Mouse (Mus musculus) gastrocnemius, postnatal 10 days (tissue): ENCODE results near the gene Parp8. TPM values are rescaled to one million over a fixed set of nuclear protein-coding genes. Genes with fewer than 3 reads are reported as not detected.

Source experiments
- DNase-seq: peaks from one replicate; pipeline ENCODE4 v3.0.0; 2021; ENCODE audit warnings: mixed read lengths
- total RNA-seq, 2 experiments: library from RNA; stranded (reverse); gene quantifications; 2 replicates each; pipeline ENCODE4 v1.2.3; 2021

Gene Parp8
- total RNA-seq, 2 experiments from 2014 or later: 18.4 to 21.9 TPM

DNA sequence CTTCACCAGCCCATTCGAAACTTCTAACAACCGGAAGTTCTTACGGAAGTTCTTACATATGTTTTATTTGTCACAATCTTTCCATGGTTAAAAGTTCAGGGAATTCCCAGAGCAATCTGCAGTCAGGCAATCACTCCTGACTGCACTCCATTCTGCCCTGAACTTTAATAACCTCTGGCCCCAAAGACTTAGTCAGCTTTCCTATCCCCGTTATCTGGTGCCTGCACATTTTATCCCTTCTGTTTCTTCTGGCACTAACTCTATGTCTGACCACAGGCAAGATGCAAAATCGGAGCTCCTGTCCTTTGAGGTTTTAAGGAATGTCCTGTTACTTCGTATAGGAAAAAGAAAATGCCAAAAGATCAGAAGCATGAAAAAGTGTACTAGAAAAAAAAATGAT, 4.7 kb downstream of the Parp8 start:
- no peak for DNase-seq

DNA sequence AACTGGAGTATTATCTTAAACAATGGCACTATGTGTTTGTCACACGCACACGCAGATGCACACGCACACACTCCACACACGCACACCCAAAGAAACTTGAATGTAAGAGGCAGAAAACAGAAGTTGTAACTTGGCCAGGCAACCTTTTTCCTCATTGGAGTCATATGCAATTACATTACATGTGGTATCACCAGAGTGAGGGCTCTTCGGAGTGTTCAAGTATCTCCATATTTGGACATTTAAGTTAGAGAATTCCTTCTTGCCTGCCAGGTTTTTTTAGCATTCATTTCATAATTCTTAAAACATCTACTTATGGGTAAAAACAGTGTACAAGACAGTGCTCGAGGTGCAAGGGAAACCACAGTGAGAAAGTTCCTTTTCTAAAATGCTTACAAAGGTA, 6.7 kb downstream of the Parp8 start:
- DNase-seq: no peak

DNA sequence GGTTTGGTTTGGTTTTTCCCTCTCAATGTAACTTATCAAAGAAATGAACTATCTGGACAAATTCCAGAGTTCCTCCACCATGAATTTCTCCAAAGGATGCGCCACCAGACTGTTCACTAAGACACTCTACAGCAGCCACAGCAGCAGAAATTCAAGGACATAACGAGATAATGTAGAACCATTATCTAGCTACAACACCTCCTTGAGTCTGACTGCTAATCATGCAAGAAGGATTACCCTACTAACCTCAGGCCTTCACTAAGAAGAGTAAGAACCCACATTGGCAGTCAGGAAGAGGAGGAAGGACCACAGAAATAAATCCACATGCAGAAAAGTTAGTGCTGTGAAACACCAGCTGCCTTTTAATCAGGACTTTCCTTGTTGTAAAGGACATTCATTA, 11.8 kb downstream of the Parp8 start:
- DNase-seq: no peak

DNA sequence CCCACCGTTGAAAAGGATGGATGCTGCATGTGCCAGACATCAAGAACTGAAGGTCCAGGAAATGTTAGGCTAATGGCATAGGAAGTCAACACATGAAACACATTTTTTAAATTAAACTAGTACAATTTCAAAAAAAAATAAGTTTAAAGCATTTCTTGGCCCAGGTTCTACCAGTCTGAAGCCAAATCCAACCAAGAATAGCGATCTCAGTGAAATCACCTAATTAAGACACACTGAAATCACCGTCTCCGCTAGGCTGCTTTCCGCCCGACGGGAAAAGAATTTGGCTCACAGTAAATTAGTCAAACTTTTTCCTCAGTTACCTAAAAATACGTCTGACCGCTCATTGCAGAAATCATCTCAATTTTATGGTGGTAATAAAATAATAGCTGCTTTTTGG, 13.3 kb downstream of the Parp8 start:
- DNase-seq: no peak

DNA sequence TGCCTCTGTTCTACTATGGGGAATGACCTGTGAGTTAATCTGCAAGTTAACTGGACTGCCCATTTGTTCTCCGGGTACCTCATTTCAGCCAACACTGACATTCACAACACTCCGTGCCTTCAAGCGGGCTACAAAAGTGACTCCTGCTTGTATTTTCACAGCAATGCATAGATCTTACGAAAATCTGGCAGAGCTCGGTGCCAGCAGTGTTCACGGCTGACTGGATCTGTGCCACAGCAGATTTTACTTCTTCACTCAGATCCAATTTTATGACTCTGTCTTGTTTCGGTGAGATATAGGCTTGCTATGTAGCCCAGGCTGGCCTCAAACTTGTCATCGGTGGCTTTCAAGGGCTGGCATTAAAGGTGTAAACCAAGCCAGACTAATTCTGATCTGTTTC, 15.2 kb downstream of the Parp8 start:
- DNase-seq: no peak

DNA sequence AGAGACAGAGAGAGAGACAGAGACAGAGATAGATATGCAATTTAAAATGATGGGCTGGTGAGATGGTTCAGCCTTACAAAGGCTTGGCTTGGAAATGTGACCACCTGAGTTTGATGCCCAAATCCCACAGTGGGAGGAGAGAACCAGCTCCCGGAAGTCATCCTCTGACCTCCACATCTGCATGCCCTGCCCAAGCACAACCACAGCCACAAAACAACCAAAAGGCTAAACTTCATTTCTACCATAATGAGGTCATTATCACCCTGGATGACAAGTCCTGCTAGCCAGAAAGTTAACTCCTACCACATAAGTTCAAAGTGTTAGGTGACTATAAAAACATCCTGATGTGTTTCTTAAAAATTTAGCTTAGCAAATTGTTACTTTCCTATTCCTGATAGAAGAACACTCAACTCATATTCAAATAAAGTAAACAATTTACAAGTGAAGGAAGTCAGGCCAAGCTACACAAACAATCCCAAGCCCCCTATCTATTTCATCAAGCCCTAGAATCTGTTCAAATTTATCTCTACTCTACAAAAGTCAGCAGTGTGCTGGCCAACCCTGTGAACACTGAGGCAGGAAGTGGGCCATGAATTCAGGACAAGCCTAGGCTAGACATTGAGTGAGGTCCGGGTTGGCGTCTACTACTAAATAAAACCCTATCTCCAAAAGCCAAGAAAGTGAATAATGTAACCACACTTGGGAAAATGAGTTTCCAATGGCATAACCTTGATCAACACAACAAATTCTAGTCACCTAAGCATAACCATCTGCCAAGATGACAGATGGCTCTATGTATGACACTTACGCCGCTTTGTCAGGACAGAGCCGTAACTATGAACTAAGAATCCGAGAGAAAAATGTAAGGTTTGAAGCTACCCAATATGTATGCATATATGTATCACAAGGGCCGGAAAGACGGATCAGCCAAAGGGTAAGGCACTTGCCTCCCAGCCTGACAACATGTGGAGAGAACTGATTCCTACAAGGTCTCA, 17.0 kb downstream of the Parp8 start:
- no peak for DNase-seq

DNA sequence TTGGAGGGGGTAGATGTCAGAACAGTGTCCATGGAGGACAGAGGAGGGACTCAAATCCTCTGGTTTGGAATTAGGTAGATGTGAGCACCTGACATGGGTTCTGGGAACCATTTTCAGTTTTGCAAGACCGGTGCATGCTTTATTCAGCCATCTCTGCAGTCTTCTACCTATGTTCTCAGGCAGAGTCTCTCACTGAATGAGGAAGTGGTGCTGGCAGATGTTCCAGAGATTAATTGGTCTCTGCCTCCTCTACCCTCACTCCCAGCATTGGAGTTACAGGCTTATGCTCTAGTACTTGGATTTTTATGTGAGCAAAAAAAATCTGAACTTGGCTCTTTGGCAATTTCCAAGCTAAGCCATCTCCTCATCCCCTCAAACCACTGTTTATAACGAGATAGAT, 17.8 kb downstream of the Parp8 start:
- no peak for DNase-seq

DNA sequence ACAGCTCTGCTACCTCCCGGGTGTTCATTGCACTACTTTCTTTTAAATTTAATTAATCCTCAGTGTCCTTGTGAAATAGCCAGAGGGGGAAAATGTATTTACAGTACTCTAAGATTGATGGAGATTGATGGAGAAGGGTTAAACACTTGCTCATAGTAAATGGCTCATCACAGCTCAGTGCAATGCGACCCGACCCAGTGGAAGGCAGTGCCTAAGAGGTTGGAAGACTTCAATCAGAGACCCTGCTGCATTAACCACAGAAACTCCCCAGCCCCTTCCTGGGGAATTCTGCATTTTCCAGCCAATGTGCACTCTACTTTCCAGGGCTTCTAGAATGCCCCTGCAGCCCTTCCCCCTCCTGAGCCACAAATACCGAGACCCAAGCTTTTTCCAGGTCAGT, 18.7 kb downstream of the Parp8 start:
- DNase-seq: no peak

DNA sequence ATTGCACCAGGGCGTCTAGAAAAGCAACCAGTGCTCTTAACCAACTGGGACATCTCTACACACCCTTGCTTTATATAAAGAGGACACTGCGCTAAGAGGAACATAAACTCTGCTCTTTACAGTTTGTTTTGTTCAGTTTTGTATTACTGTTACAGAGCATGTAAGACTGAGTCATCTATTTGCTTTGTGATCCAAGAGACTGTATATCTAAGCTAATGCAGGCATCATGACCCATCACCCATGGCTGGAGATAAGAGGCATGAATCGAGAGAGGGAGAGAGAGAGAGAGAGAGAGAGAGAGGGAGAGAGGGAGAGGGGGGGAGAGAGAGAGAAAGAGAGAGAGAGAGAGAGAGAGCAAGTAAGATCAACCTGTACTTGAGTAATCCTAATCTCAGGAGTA, 24.8 kb downstream of the Parp8 start:
- DNase-seq: no peak

DNA sequence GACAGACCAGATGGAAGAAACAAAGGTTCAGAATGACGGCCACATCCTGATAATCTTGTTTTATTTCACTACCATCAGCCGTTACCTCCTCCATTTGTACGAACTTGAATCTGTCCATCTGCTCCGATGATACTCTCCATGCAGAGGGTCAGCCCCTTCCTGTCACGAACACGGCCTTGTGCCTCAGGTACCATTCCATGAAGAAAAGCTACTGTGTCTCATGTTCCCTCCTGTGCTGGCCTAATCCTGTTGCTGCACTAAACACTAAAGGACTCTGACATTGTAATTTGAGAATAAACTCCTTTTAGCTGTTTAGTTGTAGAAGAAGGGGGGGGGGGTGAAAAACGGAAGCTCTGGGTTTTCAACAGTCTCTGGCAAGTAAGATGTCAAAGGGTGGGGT, 33.8 kb downstream of the Parp8 start:
- DNase-seq: no peak

DNA sequence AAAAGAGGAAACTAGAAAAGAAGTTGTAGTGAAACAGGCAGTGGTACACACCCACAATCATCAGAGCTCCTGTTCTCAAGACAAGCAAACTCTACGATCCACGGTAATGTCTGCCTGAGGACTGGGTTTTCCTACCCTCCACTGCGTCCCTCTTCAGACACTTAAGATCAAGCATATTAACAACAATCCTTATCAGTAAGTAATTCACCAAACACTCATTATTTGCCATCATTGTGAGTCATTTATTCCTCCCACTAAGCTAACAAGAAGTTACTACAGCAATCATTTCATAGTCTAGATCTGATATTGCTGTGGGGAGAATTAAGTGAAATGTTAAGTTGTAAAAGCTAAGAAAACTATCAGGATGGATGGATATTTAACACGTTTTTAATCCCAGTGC, 35.0 kb downstream of the Parp8 start:
- no peak for DNase-seq

DNA sequence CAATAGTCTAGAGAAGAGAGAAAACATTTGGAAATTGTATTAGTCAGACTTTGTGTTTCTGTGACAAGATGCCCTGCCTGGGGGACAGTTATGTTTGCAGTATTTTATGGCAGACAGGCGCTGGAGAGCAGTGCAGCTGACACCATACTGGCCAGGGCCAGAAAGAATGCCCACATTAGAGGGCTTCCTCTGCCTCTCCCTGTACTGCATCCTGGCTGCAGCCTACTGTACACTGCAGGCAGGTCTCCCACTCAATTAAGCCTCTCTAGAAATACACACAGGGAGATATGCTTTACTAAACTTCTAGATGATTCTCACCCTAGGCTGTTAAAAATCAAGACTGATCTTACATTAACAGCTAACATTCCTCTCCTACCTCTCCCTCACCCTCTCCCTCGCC, 36.6 kb downstream of the Parp8 start:
- DNase-seq: no peak

DNA sequence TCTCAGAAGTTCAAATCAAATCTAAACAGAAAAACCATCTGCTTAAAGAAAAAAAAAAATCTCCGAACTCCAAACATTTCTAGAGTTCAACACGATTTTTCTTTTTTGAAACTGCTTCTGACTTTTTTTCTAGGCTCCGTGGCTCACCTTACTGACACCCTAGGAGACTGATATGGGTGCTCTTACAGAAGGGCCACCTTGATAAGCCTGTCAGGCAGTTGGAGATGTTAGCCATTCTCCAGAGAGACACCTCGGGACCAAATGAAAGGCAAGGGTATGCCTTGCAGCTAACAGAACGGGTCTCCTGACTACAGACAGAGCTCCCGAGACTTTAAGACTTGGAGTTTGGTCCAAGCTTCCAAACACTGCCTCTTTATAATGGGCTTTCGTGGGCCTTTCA, 37.1 kb downstream of the Parp8 start:
- DNase-seq: no peak

DNA sequence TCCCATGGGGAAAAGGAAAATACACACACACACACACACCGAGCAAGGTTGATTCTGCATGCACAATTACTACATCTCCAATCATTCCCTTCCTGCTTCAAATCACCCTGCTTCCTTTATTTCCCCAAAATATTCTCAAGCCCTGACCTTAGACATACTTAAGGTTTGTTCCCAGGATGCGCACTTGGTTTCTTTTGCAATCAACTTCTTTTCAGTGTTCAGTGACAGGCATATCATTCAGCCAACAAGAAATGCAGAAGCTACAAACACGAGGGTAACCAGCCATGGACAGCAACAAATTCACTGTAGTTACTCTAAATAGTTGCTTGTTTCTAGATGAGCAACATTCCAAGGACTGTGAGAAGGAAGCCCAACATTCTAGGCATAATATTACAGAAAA, 38.1 kb downstream of the Parp8 start:
- no peak for DNase-seq

DNA sequence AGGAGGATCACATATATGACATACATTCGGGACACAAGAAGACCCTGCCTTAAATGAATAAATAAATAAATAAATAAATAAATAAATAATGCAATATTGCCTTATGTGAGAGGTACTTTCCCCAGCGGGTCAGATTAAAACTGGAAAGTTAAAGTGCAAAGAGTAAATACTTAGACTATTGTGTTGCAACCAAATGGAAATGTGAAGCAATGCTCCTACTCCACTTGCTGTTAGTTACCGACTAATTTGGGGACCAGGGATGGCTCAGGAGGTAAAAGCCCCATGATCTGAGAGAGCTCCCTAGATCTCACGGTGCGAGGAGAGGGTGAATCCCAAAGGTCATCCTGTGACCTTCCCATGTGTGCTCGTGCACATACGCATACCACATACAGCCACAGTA, 38.7 kb downstream of the Parp8 start:
- DNase-seq: no peak

DNA sequence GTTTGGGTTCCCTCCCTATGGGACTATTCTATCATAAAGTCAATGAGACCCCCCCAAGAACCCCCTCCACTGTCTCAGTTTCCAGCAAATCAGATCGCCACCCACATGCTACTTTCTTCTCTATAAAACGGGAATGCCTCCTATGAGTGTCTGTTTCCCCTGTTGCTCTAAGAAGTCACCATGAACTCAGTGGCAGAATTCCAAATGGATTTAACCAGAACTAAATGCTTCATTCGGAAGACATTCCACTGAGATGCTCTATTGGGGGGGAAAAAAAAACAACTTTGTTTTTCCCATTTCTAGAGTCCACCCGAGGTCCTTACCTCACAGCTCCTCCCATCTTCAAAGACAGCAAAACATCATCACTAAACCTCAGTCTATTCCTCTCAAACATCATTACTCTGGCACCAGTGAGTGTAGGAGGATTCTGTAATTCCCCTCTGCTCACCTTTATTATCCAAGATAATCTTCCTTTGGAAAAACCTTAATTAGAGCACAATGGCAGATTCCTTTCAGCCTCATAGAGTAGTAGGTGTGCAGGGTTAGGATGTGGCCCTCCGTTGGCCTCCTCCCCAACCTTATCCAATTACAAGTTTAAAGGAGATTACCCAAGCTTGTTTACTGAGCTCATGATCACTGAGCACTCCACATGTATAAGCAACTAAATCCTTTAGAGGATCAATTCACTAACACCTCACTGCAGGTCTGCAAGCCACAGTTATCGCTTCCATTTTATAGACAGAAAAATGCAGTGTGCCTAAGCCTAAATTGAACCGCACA, 51.1 kb downstream of the Parp8 start:
- no peak for DNase-seq

DNA sequence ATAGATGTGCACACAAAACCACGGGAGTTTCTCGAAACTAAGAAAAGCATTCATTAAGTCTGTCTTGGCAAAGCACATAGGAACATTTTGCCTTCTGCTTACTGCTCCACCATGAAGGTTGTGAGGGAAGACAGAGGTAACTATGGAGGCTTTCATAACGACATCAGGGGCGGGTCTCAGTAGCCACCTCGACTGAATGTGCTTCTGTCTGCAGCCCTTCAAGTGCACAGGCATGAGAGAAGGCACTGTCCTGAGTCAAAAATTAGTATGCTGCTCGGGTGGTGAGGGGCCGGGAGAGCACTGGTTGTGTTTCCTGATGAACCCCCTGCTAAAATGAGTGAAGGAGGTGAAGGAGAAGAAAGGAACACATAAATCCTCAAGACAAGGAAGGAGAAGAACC, 51.8 kb downstream of the Parp8 start:
- no peak for DNase-seq

DNA sequence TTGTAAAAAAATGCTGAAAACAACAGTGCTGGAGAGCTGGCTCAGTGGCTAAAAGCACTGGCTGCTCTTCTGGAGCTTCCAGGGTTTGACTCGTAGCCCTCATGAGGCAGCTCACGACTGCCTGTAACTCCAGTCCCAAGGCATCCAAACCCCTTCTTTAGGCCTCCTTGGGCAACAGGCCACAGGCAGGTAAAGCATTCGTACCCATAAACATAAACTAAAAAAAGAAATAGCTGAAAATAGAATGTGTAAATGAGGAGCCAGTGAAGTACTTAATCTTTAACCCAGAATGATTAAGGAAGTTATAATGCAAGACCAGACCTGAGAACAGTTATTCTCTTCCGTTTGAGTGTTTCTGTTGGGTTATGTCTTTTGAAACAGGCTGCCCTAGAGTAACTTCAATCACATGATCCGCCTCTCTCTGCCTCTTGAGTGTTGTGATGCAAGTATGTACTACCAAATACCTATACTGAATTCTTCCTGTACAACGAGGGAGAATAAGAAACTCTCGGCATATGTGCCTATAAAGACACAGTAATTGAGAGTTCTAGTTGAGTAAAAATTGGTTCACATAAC, 53.2 kb downstream of the Parp8 start:
- no peak for DNase-seq

DNA sequence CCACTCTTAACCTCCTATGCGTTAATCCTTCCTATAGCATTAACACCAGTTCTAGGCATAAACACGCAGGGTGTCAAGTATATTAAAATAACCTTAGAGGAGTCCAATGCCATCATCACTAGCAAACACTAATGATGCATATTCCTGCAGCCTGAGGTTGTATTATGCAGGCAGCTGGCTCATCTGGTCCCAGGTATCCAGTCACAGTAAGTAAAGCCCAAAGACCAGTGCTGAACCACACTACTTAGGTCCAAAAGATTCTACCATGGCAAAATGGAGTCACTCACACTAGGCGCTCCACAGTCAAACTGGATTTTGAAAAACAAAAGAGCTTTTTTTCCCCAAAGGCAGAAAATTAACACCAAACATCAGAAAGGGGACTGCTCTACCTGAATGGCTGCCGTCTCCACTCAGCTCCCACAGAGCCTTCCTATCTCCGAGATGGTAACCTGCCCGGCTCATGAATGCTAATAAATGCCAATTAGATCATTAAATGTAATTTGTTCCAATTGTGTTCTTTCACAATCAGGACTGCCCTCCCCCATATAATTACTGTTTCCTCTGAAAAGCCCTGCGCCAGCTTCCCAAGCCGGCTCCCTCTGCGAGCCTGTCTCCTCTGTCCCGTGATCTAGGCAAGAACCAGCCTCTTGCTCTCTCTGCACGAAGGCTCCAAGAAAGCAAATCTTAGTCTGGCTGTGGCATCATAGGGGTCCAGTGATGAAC, 54.5 kb downstream of the Parp8 start:
- no peak for DNase-seq

DNA sequence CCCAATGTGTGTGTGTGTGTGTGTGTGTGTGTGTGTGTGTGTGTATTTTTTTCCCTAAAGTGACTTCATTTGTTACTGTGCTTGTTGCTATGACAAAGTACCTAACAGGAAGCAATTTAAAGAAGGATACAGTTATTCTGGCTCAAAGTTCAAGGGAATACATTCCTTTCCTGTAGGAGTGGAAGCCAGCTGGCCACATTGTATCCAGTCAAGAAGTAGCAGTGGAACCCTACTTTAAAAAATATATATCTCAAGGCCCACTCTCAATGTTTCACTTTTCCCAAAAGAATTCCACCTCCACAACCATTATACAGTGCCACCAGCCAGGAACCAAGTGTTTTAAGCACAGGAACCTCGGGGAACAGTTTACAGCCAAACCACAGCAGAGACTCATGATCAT, 55.7 kb downstream of the Parp8 start:
- DNase-seq: no peak

DNA sequence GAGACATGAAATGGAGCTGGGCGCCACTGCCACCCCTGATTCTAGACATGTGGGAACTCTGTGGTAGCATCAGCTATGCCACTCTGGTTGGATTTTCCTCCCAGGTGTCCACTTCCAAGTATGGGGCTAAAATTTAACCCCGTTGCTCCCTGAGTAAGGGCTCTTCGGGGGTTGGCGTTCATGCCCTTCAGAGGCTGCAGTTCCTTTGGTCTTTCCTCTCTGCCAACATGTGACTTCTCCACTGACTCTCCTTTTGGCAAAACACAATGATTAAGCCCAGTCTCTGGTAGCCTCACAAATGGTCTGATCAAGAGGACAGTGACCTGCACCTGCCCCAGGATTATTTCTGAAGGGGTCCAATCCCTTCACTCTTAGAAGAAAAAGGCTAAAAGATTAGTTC, 56.4 kb downstream of the Parp8 start:
- no peak for DNase-seq

DNA sequence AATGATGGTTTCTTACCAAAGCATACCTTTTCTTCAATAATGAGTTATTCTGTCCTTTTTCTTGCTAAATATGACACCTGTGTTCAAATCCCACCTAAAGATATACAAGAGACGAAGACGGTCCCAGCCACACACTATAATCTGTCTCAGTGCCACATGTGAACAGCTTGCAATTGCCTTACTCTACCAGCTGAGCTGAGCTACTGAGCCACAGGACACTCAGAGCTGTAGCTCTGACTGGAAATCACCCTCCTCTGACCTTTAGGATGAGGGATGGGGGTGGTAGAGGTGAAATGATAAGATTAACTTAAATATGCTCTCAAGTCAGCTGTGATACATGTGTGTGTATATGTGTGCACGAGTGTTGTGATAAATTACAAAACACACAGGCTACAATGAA, 57.9 kb downstream of the Parp8 start:
- DNase-seq: no peak
